Mouse (Mus musculus) thymus, postnatal 0 days (tissue): ENCODE measurements around the gene Pdpk1. TPM values are rescaled to one million over a fixed set of nuclear protein-coding genes. Genes with fewer than 3 reads are reported as not detected.
"Not testable (repeated sequence)": the region's sequence is repeated elsewhere in the genome, so short reads cannot be mapped to it uniquely, and the experiment has no call there.

Experiments used
- DNase-seq: peaks from one replicate; pipeline ENCODE4 v3.0.0-alpha.2; 2015; ENCODE audit warnings: low spot score
- polyA plus RNA-seq: library from polyadenylated mRNA; unstranded; fragments of >200 nt; fragmentation: Nextera tagmentation; extraction: Ambion mirVana; gene quantifications from 2 replicates; pipeline ENCODE4 v1.2.1, GENCODE M21; 2015

Gene Pdpk1
- polyA plus RNA-seq, 1 experiment from 2014 or later = 62.0 TPM

DNA sequence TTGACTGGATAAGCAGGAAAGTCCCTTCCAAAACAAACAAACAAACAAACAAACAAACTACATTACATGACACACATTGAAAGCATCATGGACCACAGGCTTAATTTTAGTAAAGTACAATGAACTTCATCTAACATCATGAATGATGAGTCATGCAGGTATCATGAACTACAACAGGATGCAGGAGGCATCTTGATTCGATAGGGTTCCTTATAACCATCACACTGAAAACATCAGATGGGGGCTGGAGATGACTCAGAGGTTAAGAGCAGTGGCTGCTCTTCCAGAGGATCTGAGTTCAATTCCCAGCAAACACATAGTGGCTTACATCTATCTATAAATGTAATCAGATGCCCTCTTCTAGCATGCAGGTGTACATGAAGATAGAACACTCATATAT, 23.1 kb downstream of the Pdpk1 start:
- no peak for DNase-seq

DNA sequence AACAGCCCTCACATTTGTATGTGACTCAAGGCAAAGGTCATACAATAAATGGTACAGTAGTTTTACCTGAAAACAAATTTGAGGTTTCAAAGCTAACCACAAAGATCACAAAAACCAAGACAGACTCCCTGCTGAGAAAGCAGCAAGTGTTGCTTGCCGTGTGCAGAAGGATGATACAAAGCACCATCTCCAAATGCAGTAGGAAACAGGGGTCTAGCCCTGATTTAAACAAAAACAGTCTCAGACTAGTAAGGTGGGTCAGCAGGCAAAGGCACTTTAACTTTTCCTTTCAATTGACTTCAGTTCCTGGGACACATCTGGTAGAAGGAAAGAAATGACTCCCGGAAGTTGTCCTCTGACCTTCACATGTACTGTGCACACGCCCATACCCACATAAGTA, 23.9 kb downstream of the Pdpk1 start:
- peak; percentile 24 for DNase-seq

DNA sequence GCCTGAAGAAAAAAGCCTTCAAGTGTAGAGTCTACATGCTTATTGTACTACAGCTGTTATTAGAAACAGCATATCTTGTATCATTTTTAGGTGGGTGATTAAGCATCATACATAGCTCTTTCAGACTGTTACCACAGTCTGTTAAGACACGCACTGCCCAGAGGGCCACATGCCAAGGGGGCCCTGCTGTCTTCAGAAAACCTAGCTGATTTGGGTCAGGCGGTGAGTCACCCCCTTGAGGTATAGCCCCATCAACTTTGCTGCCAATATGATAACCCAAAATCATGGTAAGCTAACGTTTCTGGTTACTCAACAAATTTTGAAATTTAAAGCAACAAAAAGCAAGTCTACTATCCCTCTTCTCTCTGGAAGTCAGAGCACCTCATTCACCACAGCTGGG, 31.3 kb downstream of the Pdpk1 start:
- DNase-seq = no peak

GRCm38 (mm10) chr17:24113031-24113430, 37.7 kb downstream of the Pdpk1 start:
- no peak for DNase-seq

DNA sequence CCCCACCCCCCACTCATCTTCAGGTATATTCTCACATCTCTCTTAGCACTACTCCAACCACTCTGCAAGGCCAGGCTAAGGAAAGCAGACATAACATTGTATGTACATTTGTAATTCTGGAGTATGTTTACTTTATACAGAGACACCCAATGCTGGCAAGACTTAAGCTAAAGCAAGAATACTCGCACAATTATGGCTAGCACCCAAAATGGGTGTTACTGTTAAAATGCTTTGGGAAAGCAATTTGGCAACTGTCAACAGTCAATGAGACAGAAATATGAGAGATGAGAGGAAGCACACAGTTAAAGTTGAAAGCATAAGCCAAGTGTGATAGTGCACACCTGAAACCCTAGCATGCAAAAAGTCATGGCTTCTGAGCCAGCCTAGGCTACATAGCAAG, 39.5 kb downstream of the Pdpk1 start:
- DNase-seq = no peak

GRCm38 (mm10) chr17:24108896-24109295, 41.8 kb downstream of the Pdpk1 start:
- no peak for DNase-seq

DNA sequence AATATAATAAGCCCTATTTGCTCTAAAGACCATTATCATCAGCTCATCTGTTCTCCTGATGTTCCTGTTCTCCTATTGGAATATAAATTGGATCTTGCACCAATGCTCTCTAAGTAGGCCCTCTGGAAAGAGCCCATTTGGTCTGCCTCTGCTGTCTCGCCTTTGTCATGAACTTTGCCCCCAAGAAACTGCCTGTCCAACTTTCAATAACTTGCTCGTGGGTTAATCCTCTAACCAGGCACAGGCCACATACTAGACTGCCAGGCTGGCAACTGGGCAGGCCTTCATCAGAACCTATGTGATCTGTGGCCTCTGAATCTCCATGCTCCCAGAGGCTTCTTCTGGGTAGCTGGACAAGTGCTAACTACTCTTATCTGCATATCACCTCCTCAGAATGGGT, 45.6 kb downstream of the Pdpk1 start:
- no peak for DNase-seq

DNA sequence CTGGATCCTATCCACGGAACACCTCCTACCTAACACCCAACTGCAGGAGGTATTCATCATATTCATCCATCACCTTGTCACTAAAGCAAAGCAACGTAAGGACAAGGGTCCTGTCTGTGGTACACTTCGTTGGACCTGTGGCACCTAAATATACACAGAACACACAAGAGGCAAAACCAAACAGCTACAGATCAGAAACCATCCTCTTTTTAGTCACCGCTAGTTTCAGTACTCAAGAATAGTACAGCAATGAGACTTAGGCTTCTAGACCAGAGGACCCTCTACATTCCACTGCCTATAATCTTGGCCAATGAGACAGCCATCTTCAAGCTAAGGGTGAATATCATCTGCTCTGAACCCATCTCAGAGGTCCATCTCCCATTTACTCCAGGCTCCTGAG, 52.4 kb downstream of the Pdpk1 start:
- no peak for DNase-seq

DNA sequence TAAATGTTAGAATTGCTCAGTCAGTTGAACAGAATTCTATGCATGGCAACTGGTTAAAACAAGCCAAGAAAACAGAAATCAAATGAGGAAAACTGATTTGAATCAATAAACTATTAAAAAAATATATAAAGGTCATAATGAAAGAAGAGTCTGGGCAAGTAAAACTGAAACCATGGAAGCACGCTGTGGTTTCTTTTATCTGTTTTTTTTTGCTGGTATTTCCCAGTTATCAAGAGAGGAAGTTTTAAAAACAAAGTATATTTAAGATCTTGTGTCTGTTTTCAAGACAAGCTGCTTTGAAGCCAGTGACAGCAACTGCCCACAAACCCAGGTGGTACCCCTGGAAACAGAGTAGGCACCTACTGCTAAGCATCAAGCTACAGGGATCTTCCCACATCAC, 60.1 kb downstream of the Pdpk1 start:
- DNase-seq = no peak

DNA sequence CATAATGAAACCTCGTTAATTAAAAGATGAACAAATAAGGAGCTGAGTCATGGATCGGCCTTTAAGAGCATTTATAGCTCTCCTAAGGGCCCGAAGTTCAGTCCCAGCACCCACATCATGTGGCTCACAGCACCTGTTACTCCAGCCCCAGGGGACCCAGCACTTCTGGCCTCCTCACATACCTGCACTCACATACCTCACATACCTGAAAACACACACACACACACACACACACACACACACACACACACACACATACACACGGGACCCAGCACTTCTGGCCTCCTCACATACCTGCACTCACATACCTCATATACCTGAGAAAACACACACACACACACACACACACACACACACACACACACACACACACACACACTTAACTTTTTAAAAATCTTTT, 64.3 kb downstream of the Pdpk1 start:
- not testable (repeated sequence) for DNase-seq

DNA sequence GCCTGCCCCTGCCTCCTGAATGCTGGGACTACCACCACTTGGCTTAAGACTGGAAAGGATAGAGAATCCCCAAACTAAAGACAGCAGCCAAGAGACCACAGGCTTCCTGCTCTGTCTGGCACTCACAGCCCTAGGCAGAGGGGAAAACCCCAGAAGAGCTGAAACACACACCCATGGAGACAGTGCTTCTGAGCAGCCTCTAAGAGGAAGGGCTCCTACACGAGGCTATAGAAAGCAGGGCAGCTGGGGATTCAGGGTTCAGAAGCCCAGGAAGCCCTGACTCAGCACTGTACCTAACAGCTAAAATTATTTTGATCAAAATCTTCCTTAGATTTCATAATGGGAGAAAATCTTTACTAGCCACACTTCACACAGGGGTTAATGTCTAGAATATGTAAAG, 66.1 kb downstream of the Pdpk1 start:
- no peak for DNase-seq

DNA sequence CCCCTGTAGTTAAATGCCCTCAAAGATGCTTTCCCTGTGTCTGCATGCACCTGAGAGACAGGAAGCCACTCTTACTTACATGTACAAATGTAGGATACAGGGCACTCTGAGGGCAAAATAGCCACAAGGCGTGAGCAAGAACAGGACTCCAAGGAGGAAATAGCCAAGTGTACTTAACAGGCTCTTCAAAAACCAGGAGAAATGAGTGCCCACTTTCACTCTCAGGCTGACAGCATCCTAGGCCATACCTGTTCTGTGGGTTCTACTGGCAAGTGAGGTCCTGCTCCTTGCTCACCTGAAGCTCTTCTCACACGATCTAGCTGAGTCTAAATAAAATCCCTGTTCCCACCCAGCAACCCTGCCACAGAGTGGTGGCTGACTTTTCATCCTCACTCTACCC, 73.6 kb downstream of the Pdpk1 start:
- DNase-seq = no peak

- DNase-seq = peak; percentile 91
These were observed 77.6 kb downstream of the Pdpk1 start, which contains the start of gene Kctd5 for GRCm38 (mm10) chr17:24072919-24073696. Kctd5 (minus strand) TSS chr17:24073485.

- no peak for DNase-seq
These were observed 81.2 kb downstream of the Pdpk1 start for GRCm38 (mm10) chr17:24069531-24069930.

GRCm38 (mm10) chr17:24068271-24068670, 82.5 kb downstream of the Pdpk1 start:
- DNase-seq = no peak

DNA sequence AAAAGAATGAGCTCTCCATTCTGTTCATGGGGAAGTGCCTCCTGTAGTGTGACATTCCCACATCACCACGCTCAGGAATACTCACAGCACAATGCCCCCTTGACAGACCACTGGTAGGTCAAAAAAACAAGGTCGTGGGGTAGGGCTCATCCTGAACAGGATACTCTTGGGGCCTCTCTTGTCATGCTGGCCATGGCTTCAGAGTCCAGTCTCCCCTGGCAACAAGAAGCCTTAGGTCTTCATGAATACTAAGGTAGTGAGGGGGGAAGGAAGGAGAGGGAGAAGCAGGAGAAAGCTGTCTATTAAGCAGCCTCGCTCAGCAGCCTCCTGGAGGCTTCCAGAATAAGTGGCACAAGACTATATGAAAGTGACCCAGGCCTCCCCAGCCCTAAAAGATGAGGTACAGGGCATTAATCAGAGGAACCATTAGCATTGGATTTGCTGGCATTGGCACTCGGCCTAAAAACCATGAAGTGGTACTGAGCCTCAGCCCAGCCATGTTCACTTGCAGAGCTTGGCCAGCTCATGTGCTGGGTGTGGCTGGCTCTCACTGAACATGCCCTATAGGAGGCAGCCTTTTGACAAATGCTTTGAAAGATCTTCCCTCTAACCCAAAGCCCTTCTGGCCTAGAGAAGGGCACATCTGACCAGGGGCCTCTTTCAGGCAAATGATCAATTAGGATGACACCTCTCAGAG, 88.1 kb downstream of the Pdpk1 start:
- DNase-seq = no peak

- DNase-seq = no peak
These were observed 92.9 kb downstream of the Pdpk1 start for GRCm38 (mm10) chr17:24057730-24058245.

DNA sequence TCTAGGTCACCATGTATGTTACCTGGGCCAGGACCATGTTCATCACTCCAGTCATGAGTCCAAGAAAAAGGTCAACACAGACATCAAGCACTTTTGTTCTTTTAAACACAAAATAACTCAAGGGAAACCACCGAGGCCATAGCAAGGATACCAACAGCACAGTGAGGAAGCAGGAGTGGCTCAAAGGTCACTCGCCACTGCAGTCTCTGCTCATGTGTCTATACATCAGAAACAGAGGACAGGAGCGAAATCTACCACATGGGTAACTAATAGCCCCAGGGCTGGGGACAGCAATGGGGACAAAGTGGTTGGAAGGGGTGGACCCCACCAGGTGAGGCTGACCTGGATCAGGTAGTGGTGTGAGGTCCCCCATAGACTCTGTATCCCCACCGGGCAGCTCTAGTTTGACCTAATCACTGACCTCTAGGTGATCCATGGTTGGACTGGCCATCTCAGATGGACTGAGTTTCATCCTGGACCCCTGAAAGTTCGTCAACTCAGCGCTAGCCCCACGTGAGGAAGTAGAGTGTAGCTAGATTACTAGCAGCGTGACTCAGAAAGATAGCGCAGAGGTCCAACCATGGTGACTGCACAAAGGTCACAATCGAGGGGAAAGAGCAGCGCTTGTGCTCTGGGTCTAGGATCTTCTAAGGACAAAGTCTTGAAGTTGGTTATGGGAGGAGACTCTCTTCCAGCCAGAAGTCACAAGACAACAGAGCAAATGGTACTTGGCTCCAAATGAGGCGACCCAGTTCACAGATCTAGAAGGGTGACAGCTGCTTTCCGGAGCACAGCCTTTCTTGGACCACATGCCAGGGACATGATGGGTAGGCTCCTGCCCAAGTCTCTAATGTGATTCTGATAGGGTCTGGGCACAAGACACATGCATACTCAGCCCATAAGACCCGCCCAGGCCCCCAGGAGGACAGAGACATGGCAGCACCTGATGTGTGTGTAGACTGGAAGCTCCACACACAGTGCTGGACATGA, 93.8 kb downstream of the Pdpk1 start:
- DNase-seq = no peak

GRCm38 (mm10) chr17:24049008-24049407, 101.7 kb downstream of the Pdpk1 start:
- no peak for DNase-seq

DNA sequence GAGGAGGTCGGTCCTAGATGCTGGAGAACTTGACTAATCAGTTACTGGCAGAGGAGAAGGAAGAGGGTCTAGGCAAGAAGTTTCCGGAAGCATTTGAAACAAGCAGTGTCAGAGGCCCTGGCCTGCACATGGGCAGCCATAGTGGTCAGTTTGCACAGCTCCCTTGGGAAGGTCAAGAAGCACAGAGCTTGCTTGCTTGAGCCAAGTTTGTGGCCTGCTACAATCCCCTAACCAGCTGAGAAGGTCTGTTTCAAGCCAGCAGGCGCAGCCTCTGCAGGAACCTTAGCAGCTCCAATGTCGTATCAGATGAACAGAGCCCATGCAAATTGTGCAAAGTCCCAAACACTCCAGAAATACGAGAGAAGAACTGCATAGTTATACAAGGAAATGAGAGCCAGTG, 102.7 kb downstream of the Pdpk1 start:
- no peak for DNase-seq

DNA sequence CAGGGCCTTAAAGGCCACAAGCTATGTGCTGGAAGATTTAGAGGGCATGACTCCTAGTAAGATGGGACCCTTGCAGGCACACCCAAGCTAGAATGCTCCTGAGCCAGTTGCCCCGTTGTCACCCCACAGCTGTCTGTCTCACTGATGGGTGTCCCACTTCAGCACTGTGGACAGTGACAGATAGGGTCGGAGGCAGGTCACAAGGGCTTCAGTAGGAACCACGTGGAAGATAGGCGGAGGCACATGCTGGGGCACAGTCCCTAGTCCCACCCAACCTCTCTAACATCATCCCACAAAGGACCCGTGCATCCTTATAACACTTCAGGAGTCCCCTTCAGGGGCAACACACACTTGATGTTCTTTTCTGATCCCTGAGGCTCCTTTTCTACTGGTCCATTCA, 104.7 kb downstream of the Pdpk1 start:
- DNase-seq = no peak
